Mouse (Mus musculus) hindbrain, embryonic 16.5 days (tissue): ENCODE measurements around the gene Rybp. TPM values are rescaled to one million over a fixed set of nuclear protein-coding genes. Genes with fewer than 3 reads are reported as not detected.

ENCODE experiments used
- ATAC-seq: fragments of 200-750 bp; cut with Nextera tagmentation; 2 replicates; pipeline ENCODE4 v1.8.0; 2017; ENCODE audit warnings: moderate TSS enrichment, moderate library complexity
- H3K27ac ChIP-seq: fragments of 300-500 bp; sonication (generic); 2 replicates; pipeline ENCODE4 v1.5.1; 2014; ENCODE audit warnings: low read depth, mild to moderate bottlenecking, control low read depth, low read length, moderate library complexity
- H3K27me3 ChIP-seq: fragments of 300-500 bp; sonication (generic); replicated peaks from 2 replicates; pipeline ENCODE4 v1.6.1; 2014; ENCODE audit warnings: low read length; ENCODE audit not compliant: control insufficient read depth, insufficient read depth
- H3K36me3 ChIP-seq: fragments of 300-500 bp; sonication (generic); 2 replicates; pipeline ENCODE4 v1.6.1; 2014; ENCODE audit warnings: mild to moderate bottlenecking, low read length, moderate library complexity, mixed read lengths; ENCODE audit not compliant: control insufficient read depth, insufficient read depth
- H3K4me1 ChIP-seq: fragments of 300-500 bp; sonication (generic); 2 replicates; pipeline ENCODE4 v1.6.1; 2014; ENCODE audit warnings: low read depth, low read length; ENCODE audit not compliant: control insufficient read depth, insufficient read depth
- H3K4me2 ChIP-seq: fragments of 300-500 bp; sonication (generic); 2 replicates; pipeline ENCODE4 v1.6.1; 2014; ENCODE audit warnings: mild to moderate bottlenecking, low read length, control low read depth, moderate library complexity
- H3K4me3 ChIP-seq: fragments of 300-500 bp; sonication (generic); 2 replicates; pipeline ENCODE4 v1.5.1; 2014; ENCODE audit warnings: mild to moderate bottlenecking, low read length, control low read depth, moderate library complexity
- H3K9ac ChIP-seq: fragments of 300-500 bp; sonication (generic); 2 replicates; pipeline ENCODE4 v1.6.1; 2014; ENCODE audit warnings: low read depth, mild to moderate bottlenecking, control low read depth, low read length, moderate library complexity
- H3K9me3 ChIP-seq: fragments of 300-500 bp; sonication (generic); 2 replicates; pipeline ENCODE4 v1.6.1; 2014; ENCODE audit warnings: mild to moderate bottlenecking, low read length, moderate library complexity; ENCODE audit not compliant: control insufficient read depth
- WGBS: fragments of 180-500 bp; shearing (Covaris S2); extraction: QIAGEN DNeasy Blood & Tissue Kit; methylation state at CpG from one replicate; pipeline ENCODE4 v1.1.7; 2014; 5-methylcytosine and 5-hydroxymethylcytosine counted together
- polyA plus RNA-seq: library from polyadenylated mRNA; unstranded; fragments of >200 nt; fragmentation: Nextera tagmentation; extraction: Ambion mirVana; gene quantifications from 2 replicates; pipeline ENCODE4 v1.2.1, GENCODE M21; 2015

The Rybp gene
- polyA plus RNA-seq, 1 experiment from 2014 or later, result 14.2 TPM

DNA sequence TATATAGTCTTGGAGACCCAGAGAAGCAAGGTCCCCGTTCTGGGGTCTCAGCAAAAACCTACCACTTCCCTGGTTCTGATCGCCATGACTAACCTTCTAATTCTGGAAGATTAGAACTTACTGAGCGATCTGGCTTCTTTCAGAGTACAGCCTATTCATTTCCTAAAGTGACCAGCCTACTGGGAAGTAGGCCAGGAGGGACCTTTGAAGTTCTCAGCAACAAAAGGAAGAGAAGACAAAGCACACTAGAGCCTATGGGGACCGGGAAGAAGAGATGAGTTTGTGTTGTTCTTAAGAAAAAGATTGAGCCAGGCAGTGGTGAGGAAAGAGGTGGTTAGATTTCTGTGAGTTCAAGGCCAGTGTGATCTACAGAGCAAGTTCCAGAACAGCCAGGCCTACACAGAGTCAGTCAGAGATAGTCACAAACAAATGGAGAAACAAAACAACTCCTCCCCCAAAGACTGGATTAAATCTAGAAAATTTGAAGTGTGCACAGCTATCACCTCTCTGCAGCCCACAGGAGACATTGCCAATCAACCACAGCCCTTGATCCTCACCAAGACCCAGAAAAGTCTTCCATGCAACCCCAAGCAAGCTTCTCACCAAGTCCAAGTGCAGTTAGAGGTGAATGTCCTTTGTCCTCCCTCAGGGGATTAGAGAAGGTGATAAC is 106.9 kb downstream of the Rybp start:
- Histone ChIP-seq H3K9me3 (no peaks in the 10 kb centered on the region), H3K36me3 (no peaks in the 10 kb centered on the region), H3K27ac (no peak overlapping the region), H3K4me2 (no peak overlapping the region), H3K4me3 (no peak overlapping the region), H3K4me1 (no peaks in the 10 kb centered on the region), H3K9ac (no peak overlapping the region), H3K27me3 (no peaks in the 10 kb centered on the region; the same call in 1 of the 2 replicates)
- WGBS, result 64% methylated on average over 4 of the region's 4 CpGs
- ATAC-seq, result no peak

DNA sequence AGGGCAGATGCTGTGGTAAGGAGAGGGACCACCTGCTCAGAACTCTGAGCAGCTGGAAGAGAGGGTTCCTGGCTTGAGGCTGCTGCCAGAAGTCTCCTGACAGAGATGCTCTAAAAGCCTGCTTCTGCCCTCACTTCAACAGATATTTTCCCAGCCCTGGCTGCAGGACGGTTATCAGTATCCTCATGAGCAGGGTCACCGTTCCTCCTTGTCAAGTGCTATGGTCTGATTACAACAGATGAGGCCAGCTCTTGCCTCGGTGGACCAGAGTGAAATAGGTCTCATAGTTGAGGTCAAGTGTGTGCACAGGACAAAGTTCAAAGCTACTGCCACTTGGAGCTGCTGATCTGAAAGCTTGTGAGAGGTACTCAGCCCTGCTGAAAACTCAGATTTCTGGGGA is 108.5 kb downstream of the Rybp start:
- no peak overlapping the region for H3K4me3 ChIP-seq
- no peaks in the 10 kb centered on the region for H3K36me3 ChIP-seq
- H3K27ac ChIP-seq, result no peak overlapping the region
- H3K27me3 ChIP-seq, result no peaks in the 10 kb centered on the region; the same call in 1 of the 2 replicates
- no peaks in the 10 kb centered on the region for H3K4me1 ChIP-seq
- H3K9ac ChIP-seq, result no peak overlapping the region
- 77% methylated on average over 3 of the region's 3 CpGs for WGBS
- H3K4me2 ChIP-seq, result no peak overlapping the region
- ATAC-seq, result no peak
- H3K9me3 ChIP-seq, result no peaks in the 10 kb centered on the region
